Mouse (Mus musculus) lung, postnatal 14 days (tissue): Measurements from ENCODE around the gene Ngb.
A peak's percentile ranks its signal among the peaks of the same experiment; 100 is the strongest.

Experiments used
- DNase-seq: peaks from one replicate; pipeline ENCODE4 v3.0.0; 2021

Gene Ngb

GRCm38 (mm10) chr12:87089701-87090100 is 12.6 kb downstream of the Ngb start:
- DNase-seq = no peak

- no peak for DNase-seq
Observed at GRCm38 (mm10) chr12:87089255-87089654, 13.1 kb downstream of the Ngb start.

DNA sequence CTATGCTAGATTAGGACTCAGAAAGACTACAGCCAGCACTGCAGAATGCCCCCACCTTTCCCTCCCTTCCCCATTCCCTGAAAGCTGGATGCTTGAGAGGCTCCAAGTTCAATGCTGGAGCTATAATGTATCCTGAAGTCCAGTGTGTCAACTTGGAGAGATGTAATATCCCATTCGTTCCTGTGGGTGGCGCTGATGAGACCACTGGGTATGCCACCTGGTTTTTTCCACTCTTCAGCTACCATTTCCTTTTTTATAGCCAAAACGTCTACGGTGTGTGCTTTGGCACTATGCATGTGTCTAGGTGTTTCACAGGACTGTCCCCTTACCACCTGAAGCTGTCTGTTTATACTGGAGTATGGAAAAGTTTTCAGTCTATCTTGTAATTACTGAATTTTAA is 14.0 kb downstream of the Ngb start:
- no peak for DNase-seq

GRCm38 (mm10) chr12:87087236-87087635 is 15.1 kb downstream of the Ngb start:
- DNase-seq = no peak

GRCm38 (mm10) chr12:87082797-87083196 is 19.5 kb downstream of the Ngb start:
- no peak for DNase-seq

DNA sequence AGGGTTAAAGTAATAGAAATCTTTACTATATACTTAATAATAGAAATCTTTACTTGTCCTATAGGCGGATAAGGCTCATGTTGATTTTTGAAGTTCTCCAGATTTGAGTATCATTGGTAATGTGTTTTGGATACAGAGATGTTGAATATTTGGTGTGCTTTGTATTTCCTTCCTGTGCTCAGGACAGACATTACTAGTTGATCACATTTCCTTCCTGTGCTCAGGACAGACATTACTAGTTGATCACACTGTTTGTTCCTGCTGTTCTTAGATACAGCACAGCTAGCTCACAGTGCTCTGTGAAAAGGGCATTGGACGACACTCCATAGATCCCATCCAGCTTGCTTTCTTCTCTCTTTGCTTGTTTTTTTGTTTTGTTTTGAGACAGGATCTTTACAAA is 25.7 kb downstream of the Ngb start:
- no peak for DNase-seq

GRCm38 (mm10) chr12:87070520-87070919 is 31.8 kb downstream of the Ngb start:
- no peak for DNase-seq

- DNase-seq = peak; percentile 29
Observed at GRCm38 (mm10) chr12:87066429-87066828, 35.9 kb downstream of the Ngb start.

GRCm38 (mm10) chr12:87065446-87065845 is 36.9 kb downstream of the Ngb start:
- no peak for DNase-seq

DNA sequence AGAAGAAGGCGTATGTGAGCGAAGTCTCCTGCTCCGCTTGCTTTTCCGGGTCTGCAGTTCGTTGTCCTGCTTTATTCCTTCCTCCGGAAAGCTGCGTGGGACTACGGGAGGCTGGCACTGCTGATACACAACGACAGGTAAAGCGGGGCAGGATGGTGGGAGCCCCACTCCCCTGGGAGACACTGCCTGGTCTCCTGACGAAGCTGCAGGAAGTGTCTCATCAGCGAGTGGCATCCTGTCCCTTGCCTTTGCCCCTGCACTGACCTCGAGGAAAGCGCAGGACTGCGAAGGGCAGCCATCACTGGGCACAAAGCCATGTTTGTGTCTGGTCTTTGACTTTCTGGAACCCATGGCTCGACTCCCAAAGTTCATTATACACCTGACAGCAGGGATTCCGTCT is 45.3 kb downstream of the Ngb start:
- peak; percentile 5 for DNase-seq

DNA sequence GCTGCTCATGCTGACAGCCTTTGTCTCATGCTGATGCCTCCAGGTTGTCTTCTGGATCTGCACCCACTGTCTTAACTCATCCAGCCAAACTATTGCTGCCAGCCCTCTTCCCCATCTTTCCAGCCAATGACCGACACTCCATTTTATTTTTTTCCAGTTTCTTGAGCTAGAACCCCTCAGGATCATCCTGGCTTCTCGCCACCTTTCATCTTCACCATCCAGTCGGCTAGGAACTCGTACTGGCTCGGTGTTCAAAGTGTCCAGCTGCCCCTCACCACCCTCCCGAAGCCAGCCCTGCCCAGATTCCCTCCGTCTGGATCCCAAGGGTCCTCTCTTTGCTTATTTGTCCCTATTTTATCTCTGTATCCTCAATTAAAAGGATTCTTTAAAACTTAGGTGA is 47.5 kb downstream of the Ngb start:
- DNase-seq = no peak

GRCm38 (mm10) chr12:87052661-87053321 is 49.5 kb downstream of the Ngb start:
- peak; percentile 90 for DNase-seq

- DNase-seq = no peak
Observed at GRCm38 (mm10) chr12:87047536-87047935, 54.8 kb downstream of the Ngb start.
